Mouse (Mus musculus) induced T-regulatory cell, adult 2 months (primary cell): ENCODE results near the gene Acot7.

ENCODE experiments used
- DNase-seq: peaks from one replicate; pipeline ENCODE4 v3.0.0-alpha.2; 2012; ENCODE audit warnings: low read depth

Gene Acot7

GRCm38 (mm10) chr4:152151966-152152544 is 25.9 kb upstream of the Acot7 start, which contains the start of gene Espn:
TSS of gene Espn (minus strand) at chr4:152152371.
- peak; percentile 49 for DNase-seq

- peak; percentile 96 for DNase-seq
Measured at GRCm38 (mm10) chr4:152153771-152154177, 24.2 kb upstream of the Acot7 start.

- no peak for DNase-seq
Measured at GRCm38 (mm10) chr4:152155019-152155418, 22.9 kb upstream of the Acot7 start.

GRCm38 (mm10) chr4:152157779-152158584 is 20.0 kb upstream of the Acot7 start:
- peak; percentile 87 for DNase-seq

GRCm38 (mm10) chr4:152158585-152159284 is 19.2 kb upstream of the Acot7 start, which contains the start of gene Hes2:
TSS of gene Hes2 (plus strand) at chr4:152158867.
- peak; percentile 52 for DNase-seq

- no peak for DNase-seq
Measured at GRCm38 (mm10) chr4:152159285-152159678, 18.7 kb upstream of the Acot7 start.

GRCm38 (mm10) chr4:152160748-152161147 is 17.2 kb upstream of the Acot7 start:
- DNase-seq, result no peak

GRCm38 (mm10) chr4:152161601-152162000 is 16.3 kb upstream of the Acot7 start:
- no peak for DNase-seq

GRCm38 (mm10) chr4:152162748-152163147 is 15.2 kb upstream of the Acot7 start:
- DNase-seq, result no peak

GRCm38 (mm10) chr4:152165036-152165931 is 12.7 kb upstream of the Acot7 start:
- peak; percentile 77 for DNase-seq

GRCm38 (mm10) chr4:152168052-152168451 is 9.9 kb upstream of the Acot7 start:
- DNase-seq, result no peak

- no peak for DNase-seq
Measured at GRCm38 (mm10) chr4:152169103-152169502, 8.8 kb upstream of the Acot7 start.

GRCm38 (mm10) chr4:152170286-152170685 is 7.6 kb upstream of the Acot7 start:
- DNase-seq, result no peak

- DNase-seq, result peak; percentile 67
Measured at GRCm38 (mm10) chr4:152171543-152171942, 6.4 kb upstream of the Acot7 start.

- DNase-seq, result peak; percentile 92
Measured at GRCm38 (mm10) chr4:152173041-152173440, 4.9 kb upstream of the Acot7 start.

- DNase-seq, result no peak
Measured at GRCm38 (mm10) chr4:152173956-152174355, 4.0 kb upstream of the Acot7 start.

GRCm38 (mm10) chr4:152176638-152177037 is 1.3 kb upstream of the Acot7 start:
- no peak for DNase-seq

- no peak for DNase-seq
Measured at GRCm38 (mm10) chr4:152177174-152177536, 779 bp upstream of the Acot7 start.

GRCm38 (mm10) chr4:152178344-152178864 is 470 bp downstream of the Acot7 start:
- DNase-seq, result no peak

GRCm38 (mm10) chr4:152178916-152179705 is 1.2 kb downstream of the Acot7 start:
- peak; percentile 73 for DNase-seq
